Mouse (Mus musculus) Patski (cell line): Measurements from ENCODE around the gene Map3k9. TPM values are rescaled to one million over a fixed set of nuclear protein-coding genes. Genes with fewer than 3 reads are reported as not detected.

ENCODE experiments used
- ATAC-seq: fragments of 100-300 bp; one replicate; pipeline ENCODE4 v1.8.0; 2021
- CTCF ChIA-PET: fragments of 350-600 bp; sonication (Branson Sonifier 250); formaldehyde crosslinking; loops from one replicate; lab custom pipeline; 2022; ENCODE audit warnings: inconsistent platforms; lab: Charles Lee
- POLR2A ChIA-PET: fragments of 350-600 bp; sonication (Branson Sonifier 250); formaldehyde crosslinking; loops from one replicate; lab custom pipeline; 2022; ENCODE audit warnings: antibody characterized with exemption, inconsistent platforms; lab: Charles Lee
- DNase-seq: peaks from one replicate; pipeline ENCODE4 v3.0.0-alpha.2; 2011; ENCODE audit warnings: low read depth, low spot score
- H3K27me3 ChIP-seq: fragments of 371-371 bp; one replicate; pipeline ENCODE4 v1.5.1; 2021
- CTCF ChIP-seq: fragments of 100-300 bp; IDR thresholded peaks from one replicate; pipeline ENCODE4 v1.5.1; 2021
- in situ Hi-C: fragments of 300-500 bp; cut with MboI; formaldehyde crosslinking; loops from 3 replicates; pipeline ENCODE4 v1.11.1; 2018; ENCODE audit warnings: low pct_unique_long_range_greater_than_20kb, mixed read lengths
- polyA plus RNA-seq: library from polyadenylated mRNA; unstranded; gene quantifications from one replicate; pipeline ENCODE4 v1.2.3, GENCODE M21; 2021

Map3k9 gene
- polyA plus RNA-seq, 1 experiment from 2014 or later, result 10.5 TPM

DNA sequence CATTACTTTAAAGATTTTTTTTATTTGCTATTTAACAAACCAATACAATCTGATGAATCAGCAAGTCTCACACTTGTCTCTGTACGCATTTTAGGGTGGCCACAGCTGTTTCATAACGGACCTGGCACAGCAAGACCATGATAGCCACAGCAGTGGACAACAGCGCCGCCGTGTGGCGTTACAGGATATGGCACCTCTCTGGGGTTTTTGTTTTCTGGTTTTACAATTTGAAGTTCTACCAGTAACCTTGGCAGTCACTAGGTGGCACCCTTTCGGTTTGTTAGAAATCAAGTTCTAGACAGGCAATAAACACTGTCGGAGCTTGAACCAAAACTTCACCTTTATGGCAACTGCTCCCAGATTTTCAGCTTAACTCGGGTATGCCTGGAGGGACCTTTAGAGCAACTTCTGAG lies 7.7 kb upstream of the Map3k9 start:
- ATAC-seq, result peak; percentile 54
- POLR2A ChIA-PET, result interaction anchor here (0.8 kb wide), 1 partner anchor 167 kb away, joined by 3 read pairs; no protein-coding TSS in a partner anchor
- TF ChIP-seq CTCF, result peak; percentile 99

DNA sequence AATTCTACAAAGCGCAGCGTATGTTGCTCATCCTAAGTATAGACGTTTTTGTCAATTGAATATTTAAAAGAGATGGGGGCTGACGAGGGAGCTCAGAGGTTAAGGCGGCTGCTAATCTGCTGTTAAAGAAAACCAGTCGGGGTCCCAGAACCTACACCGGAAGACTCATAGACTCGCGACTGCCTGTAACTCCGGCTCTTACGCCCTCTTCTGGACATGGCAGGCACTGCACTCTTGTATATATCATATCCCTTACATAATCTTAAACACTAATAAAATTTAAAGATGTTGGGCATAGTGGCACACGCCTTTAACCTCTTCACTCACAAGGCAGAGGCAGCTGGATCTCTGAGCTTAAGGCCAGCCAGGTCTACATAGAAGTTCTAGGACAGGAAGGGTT lies 6.3 kb upstream of the Map3k9 start:
- ATAC-seq (no peak), DNase-seq (no peak)
- no peaks in the 10 kb centered on the region for H3K27me3 ChIP-seq
- TF ChIP-seq CTCF, result peak; percentile 50
- CTCF ChIA-PET, result interaction anchor here (1.2 to 2.8 kb wide), 2 partner anchors 59 to 66 kb away, joined by 3 to 18 read pairs; no protein-coding TSS in a partner anchor
- POLR2A ChIA-PET, result no interaction called here
- in situ Hi-C loops, result loop anchor here (5.0 to 25.0 kb wide), 2 partner anchors 165 to 800 kb away; no protein-coding TSS in a partner anchor

More for the DNA sequence above, 7.7 kb upstream of the Map3k9 start:
- CTCF ChIA-PET, result interaction anchor here (0.6 to 2.8 kb wide), 18 partner anchors 11 to 180 kb away, joined by 3 to 18 read pairs (median 4); partner anchors contain the start of gene Pcnx
- DNase-seq, result peak; percentile 89
- in situ Hi-C loops, result loop anchor here (5.0 to 25.0 kb wide), 2 partner anchors 166 to 801 kb away; no protein-coding TSS in a partner anchor
- no peaks in the 10 kb centered on the region for H3K27me3 ChIP-seq

DNA sequence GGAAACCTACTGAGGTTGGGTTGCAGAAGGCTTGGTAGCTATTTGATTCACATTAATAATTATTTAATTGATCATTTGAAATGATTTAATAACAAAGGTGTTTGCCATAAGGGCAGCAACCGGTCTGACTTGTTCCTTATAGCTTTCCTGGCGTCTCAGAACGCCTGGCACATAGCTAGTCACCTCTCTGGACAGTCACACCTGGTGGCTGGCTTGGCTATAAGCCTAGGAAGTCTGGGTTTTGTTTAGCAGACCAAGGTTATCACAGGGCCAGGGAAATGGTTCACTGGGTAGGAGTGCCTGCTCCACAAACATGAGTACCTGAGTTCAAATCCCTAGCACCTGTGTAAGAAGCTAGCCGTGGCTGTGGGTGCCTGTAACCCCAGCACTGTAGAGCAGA lies 2.3 kb upstream of the Map3k9 start:
- in situ Hi-C loops, result loop anchor here (25.0 kb wide), 1 partner anchor 796 kb away; no protein-coding TSS in a partner anchor
- ATAC-seq, result no peak
- no peak for TF ChIP-seq CTCF
- ChIA-PET CTCF (interaction anchor here (1.2 kb wide), 1 partner anchor 35 kb away, joined by 3 read pairs; no protein-coding TSS in a partner anchor), POLR2A (interaction anchor here (0.8 kb wide), 1 partner anchor 41 kb away, joined by 3 read pairs; no protein-coding TSS in a partner anchor)
- DNase-seq, result no peak
- H3K27me3 ChIP-seq, result no peaks in the 10 kb centered on the region

DNA sequence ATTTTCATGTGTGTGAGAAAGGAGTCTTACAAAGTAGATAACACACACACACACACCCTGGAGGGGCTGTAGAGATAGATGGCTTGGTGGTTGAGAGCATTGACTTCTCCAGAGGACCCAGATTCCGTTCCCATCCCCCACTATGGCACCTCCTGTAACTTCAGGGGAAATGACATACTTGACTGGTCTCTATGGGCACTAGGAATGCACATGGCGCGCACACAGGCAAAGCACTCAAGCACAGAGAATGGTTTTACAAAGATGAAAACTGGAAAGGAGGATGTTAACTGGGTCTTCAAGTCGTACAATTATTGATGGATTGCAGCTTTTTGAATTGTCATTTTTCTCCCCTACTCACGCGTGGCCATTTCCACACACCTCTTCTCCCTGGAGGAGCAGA lies 1.6 kb upstream of the Map3k9 start:
- no peak for TF ChIP-seq CTCF
- ATAC-seq, result peak; percentile 6
- DNase-seq, result no peak
- CTCF ChIA-PET, result interaction anchor here (1.2 kb wide), 1 partner anchor 34 kb away, joined by 3 read pairs; no protein-coding TSS in a partner anchor
- in situ Hi-C loops, result loop anchor here (25.0 kb wide), 1 partner anchor 795 kb away; no protein-coding TSS in a partner anchor
- POLR2A ChIA-PET, result no interaction called here
- H3K27me3 ChIP-seq, result no peaks in the 10 kb centered on the region

DNA sequence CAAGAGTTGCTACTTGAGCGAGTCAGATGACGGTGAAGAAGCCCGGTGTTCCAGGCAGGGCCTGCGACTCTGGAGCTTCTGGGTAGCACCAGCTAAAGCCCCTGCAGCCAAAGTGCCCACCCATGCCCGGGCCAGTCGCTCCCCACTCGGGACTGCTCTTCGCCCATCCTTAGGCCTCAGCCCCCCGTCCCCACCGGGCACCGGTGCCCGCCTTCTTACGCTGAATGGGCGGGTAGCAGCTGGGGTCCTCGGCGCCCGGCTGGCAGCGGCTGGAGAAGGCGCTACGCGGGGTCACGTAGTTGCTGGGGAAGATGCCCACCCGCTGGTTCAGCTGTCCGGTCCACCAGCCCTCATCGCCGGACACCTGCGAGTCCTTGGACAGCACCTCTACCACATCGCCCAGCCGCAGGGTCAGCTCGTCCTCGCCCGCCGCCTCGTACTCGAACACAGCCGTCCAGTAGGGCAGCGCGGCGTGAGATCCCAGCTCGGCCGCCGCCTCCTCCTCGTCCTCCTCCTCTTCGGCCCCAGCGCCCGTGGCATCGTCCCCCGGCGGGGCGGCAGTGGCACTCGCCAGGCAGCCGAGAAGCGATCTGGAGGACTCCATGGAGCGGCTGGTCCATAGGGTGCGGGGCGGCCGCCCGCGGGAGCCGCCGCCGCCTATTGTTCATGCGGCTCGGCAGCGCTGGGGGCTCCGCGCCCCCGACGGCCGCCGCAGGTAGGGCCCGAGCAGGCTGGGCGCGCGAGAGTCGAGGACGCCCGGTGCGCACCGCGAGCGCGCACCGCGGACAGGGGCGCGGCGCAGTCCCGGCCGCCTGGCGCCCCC lies 493 bp downstream of the Map3k9 start:
- ChIA-PET CTCF (no interaction called here), POLR2A (interaction anchor here (0.6 to 1.0 kb wide), 3 partner anchors 13 to 143 kb away, joined by 3 read pairs; no protein-coding TSS in a partner anchor)
- ATAC-seq (peak; percentile 36), DNase-seq (no peak)
- TF ChIP-seq CTCF, result no peak
- in situ Hi-C loops, result loop anchor here (25.0 kb wide), 1 partner anchor 793 kb away; no protein-coding TSS in a partner anchor
- H3K27me3 ChIP-seq, result no peaks in the 10 kb centered on the region

DNA sequence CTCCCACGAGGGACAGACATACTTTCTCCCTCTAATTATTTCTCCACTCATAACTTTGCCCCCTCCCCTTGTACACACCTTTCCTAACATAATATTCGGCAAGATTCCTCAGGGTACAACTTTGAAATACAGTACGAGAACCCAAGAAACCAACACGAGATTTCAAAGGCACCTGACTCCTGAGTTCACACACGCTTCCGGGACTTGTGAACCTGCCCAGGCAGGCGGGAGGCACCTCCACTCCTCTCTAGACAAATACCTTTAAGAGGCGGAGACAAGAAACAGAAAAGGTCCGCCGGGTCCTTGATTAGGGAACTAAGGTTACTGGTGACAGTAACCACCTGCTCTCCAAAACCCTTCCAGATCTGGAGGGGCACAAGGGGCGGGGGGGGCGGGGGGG lies 1.1 kb downstream of the Map3k9 start:
- POLR2A ChIA-PET, result no interaction called here
- no peak for ATAC-seq
- CTCF ChIA-PET, result no interaction called here
- TF ChIP-seq CTCF, result no peak
- no peak for DNase-seq
- H3K27me3 ChIP-seq, result no peaks in the 10 kb centered on the region
- in situ Hi-C loops, result loop anchor here (25.0 kb wide), 1 partner anchor 793 kb away; no protein-coding TSS in a partner anchor

DNA sequence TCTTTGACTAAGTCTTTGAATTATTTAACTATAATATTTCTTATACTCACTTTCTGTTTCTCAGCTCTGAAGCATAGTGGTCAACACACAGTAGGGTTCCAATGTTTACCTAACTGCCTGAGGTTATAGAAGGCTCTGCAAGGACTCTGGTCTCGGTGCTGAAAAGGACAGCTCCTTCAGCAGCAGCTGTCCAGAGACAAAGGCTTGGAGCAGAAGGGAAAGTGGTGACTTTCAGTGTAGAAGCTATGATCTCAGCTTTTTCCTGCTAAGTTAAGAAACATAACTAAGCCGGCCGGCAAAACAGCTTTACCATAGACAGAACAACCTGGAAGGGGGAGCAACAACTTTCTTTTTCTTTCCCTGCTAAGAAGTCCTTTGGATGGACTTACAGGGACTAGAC lies 4.8 kb downstream of the Map3k9 start:
- no peak for TF ChIP-seq CTCF
- ChIA-PET CTCF (no interaction called here), POLR2A (interaction anchor here (0.6 kb wide), 1 partner anchor 829 kb away, joined by 3 read pairs; no protein-coding TSS in a partner anchor)
- DNase-seq (no peak), ATAC-seq (no peak)
- no peaks in the 10 kb centered on the region for H3K27me3 ChIP-seq
- in situ Hi-C loops, result loop anchor here (25.0 kb wide), 1 partner anchor 789 kb away; no protein-coding TSS in a partner anchor

DNA sequence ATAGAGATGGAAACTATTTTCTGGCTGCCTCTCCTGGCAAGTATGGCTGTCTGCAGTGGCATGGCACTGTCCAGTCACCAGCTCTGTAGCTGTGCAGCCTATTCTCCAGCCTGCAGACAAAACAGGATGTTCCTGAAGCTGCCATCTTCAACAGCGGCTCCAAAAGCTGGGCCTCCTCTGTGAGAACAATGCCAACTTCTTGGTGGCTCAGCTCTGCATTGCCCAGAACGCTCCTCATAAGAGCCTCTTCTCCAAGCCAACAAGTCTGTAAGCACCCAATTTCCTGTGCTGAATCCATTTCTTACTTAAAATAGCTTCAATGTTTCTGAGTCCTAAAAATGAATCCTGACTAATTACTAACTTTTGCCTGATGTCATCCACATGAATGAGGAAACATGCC lies 5.3 kb downstream of the Map3k9 start:
- DNase-seq (no peak), ATAC-seq (no peak)
- in situ Hi-C loops, result loop anchor here (25.0 kb wide), 1 partner anchor 788 kb away; no protein-coding TSS in a partner anchor
- TF ChIP-seq CTCF, result no peak
- no peaks in the 10 kb centered on the region for H3K27me3 ChIP-seq
- ChIA-PET POLR2A (interaction anchor here (0.6 kb wide), 1 partner anchor 829 kb away, joined by 3 read pairs; no protein-coding TSS in a partner anchor), CTCF (no interaction called here)

DNA sequence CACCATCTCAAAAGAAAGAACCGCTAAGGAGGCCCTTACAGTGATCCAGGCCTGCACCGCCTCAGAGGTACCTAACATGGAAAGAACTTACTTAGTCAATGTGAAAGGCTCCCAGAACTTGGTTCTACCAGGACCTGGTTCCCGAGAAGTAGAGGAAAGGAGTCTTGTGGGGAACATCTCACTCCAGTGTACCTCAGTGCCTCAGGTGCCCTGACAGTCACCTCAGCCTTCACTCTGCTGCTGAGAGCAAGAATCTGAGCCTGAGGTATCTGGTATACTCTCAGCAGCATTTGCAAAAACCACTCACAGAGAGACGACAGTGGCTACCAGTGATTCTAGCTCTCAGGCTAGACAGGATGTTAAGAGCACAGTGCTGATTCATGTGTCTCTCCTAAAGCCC lies 6.8 kb downstream of the Map3k9 start:
- H3K27me3 ChIP-seq, result no peaks in the 10 kb centered on the region
- no peak for TF ChIP-seq CTCF
- ATAC-seq (no peak), DNase-seq (no peak)
- POLR2A ChIA-PET, result no interaction called here
- CTCF ChIA-PET, result no interaction called here
- in situ Hi-C loops, result no loop called here

DNA sequence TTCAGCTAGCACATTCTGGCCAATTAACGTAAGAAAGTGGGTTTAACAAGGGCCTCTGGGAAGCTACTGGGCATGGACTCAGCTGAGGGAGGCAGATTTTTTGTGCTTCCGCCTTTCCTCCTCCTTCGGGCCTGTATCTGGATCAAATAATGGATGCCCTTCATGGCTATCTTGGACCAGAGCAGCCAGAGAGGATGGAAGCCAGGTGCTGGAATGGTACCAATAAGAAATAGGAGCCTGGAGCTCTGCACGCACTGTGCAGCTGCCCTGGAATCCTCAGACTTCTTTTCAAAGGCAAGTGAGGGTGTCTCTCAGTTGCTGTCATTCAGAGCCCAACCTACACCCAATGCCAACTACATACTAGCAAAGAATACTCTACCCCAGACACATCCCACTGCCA lies 11.5 kb downstream of the Map3k9 start:
- no peaks in the 10 kb centered on the region for H3K27me3 ChIP-seq
- ATAC-seq (no peak), DNase-seq (no peak)
- TF ChIP-seq CTCF, result no peak
- ChIA-PET CTCF (interaction anchor here (1.6 kb wide), 2 partner anchors 9 to 11 kb away, joined by 4 to 5 read pairs; no protein-coding TSS in a partner anchor), POLR2A (no interaction called here)
- in situ Hi-C loops, result no loop called here
